Mouse (Mus musculus) right cerebral cortex, postnatal 14 days (tissue): ENCODE measurements around the gene Foxg1.

Source experiments
- DNase-seq: peaks from one replicate; pipeline ENCODE4 v3.0.0; 2022

Gene Foxg1

GRCm38 (mm10) chr12:49417963-49418362, 35.5 kb downstream of the Foxg1 start:
- no peak for DNase-seq
